Mouse (Mus musculus) brain, embryonic 14.5 days (tissue): ENCODE results near the gene Cradd. TPM values are rescaled to one million over a fixed set of nuclear protein-coding genes. Genes with fewer than 3 reads are reported as not detected.

Experiments
- DNase-seq: peaks from one replicate; pipeline ENCODE4 v3.0.0-alpha.2; 2011; ENCODE audit warnings: low read depth
- CTCF ChIP-seq: fragments of 200-500 bp; IDR thresholded peaks from 2 replicates; pipeline ENCODE4 v1.5.1; 2012; ENCODE audit warnings: inconsistent platforms, mild to moderate bottlenecking, moderate library complexity, borderline replicate concordance; ENCODE audit not compliant: insufficient read depth, insufficient read length; ENCODE audit errors: extremely low read depth
- POLR2A ChIP-seq: fragments of 200-500 bp; IDR thresholded peaks from 2 replicates; pipeline ENCODE4 v1.6.1; 2012; ENCODE audit warnings: mild to moderate bottlenecking, inconsistent platforms, borderline replicate concordance; ENCODE audit not compliant: poor library complexity, insufficient read depth, insufficient read length, severe bottlenecking; ENCODE audit errors: extremely low read depth
- polyA plus RNA-seq: library from polyadenylated mRNA; depleted of rRNA; stranded (reverse); fragments of >200 nt; gene quantifications from 2 replicates; pipeline ENCODE4 v1.2.3, GENCODE M21; 2012

Cradd gene
- polyA plus RNA-seq, 1 experiment: 10.1 TPM

DNA sequence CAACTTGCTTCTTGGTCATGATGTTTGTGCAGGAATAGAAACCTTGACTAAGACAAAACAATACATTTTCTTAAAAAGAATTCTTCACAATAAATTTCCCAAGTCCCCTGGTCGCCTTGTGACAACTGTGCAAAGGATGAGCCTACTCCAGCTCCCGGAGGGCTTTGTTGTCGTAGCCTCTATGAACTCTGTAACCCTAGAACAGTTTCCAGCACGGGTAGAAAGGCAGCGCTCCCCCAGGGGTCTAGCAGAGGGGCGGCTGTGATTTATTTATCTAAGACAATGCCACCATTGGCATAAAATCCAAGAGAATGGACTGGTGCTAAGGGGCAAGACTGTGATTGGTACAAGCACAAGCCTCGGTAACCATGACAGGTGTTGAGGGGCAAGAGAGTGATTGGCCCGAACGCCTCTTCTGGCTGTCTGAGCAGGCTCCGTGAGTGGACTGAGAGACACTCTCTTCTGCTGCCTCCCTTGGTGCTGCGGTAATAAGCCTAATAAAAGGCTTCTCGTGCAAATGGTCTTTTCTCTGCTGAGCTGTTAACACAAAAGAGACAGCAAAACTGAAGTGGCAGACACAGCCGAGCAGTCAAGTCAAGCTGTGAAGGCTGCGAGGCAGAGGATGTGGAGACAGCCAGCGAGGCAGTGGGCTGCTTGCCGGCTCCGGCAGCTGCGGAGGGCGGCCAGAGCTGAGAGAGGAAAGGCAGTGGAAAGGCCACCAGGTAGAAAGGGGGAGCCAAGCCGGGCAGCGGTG, 13.1 kb downstream of the Cradd start:
- no peak for TF ChIP-seq POLR2A
- TF ChIP-seq CTCF: no peak
- DNase-seq: peak; percentile 92

DNA sequence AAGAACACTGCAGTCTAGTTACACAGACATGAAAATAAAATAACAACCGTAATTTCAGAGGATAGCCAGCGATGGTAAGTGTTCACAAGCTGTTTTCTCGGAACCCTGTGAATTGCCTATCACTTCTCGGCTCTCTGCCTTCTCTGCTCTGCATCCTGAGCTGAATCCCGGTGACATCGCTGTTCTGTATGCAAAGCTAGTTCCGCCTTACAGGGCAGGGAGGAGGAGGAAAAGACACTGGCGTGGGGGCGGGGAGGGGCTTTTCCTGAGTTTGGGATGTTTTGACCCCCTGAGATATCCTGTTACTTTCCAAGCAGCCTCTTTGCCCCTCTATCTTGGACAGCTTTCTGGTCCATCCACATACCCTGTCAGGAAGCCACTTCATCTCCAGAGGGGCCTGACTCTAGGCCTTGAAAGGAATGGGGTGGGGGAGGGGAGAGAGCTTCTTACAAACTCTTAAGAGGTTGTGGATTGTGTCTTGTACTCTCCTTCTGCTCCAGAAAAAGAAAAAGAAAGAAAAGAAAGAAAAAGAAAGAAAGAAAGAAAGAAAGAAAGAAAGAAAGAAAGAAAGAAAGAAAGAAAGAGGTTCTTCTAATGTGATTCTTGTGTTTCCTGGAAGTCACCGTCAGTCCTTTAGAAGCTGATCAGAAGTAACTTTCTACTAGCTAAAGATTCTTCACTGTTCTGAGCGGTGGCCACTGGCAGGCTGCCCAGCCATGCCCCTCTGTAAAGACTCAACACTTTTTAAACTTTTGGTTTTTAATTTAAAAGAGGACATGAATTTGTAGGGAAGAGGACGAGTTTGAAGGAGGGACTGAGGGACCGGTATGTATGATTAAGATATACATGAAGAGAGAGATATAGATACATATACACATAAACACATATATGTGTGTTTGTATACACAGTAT, 14.3 kb downstream of the Cradd start:
- TF ChIP-seq POLR2A (no peak), CTCF (no peak)
- no peak for DNase-seq

DNA sequence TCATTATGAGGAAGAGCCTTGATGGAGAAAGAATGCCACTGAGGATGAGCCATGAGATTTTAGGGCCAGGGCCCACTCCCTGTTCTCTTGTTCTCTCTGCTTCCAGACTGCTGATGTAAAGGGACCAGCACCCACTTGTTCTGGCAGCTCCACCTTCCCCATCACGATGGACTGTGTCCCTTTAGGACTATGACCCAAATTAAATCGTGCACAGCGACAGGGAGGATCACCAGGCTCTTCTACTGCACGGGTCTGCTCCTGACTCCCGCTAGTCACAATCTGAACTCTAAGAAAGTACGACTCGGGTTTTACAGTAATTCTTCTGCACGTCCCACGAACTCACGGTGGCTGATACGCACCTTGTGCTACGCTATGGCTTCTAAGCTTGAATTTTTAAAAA, 14.9 kb downstream of the Cradd start:
- no peak for DNase-seq
- TF ChIP-seq POLR2A (no peak), CTCF (no peak)

DNA sequence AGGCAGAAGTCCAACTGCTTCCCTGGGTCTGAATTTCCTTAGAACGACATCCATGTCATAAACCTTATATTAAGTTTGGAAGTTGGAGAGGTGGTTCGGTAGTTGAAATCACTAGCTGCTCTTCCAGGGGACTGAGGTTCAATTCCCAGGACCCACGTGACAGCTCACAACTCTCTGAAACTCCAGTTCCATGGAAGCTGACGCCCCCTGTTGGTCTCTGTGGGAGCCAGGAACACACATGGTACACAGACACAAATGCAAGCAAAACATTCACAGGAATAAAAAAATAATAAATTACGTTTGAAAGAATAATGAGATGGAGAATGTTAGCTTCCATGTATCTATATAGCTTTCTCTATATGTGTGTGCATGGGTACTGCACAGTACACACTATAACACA, 16.0 kb downstream of the Cradd start:
- TF ChIP-seq POLR2A: no peak
- no peak for TF ChIP-seq CTCF
- no peak for DNase-seq

DNA sequence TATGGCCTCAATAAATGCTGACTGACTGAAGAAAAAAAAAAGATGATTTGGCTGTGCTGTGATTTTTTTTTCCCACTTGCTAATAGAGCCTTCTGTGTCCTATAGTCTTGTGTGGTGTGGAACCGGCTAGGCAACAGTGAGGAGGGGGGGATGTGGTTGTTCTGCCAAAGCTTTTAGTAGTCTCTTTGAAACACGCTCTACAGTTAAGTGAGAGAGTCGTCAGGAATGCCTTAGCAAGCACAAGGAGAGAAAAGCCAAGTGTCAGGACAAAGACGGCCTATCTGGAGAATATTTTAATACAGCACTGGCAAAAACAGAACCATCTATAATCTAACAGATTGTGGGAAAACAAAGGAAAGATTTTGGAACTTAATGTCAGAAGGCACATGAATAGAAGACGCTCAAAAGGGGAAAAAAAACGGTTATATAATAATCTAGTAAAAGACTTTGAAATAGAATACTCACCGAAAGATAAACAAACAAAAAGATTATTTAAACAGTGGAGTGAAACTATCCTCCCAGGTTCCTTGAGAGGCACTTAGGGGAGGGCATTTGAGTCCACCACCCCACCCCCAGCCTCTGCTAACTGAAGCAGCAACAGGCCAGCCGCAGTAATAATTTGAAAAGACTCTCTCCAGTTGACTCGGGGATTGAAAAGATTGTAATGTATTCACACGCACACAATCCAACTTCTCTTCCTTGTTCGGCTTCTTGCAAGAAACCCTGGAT, 16.9 kb downstream of the Cradd start:
- TF ChIP-seq POLR2A (no peak), CTCF (no peak)
- DNase-seq: peak; percentile 63

DNA sequence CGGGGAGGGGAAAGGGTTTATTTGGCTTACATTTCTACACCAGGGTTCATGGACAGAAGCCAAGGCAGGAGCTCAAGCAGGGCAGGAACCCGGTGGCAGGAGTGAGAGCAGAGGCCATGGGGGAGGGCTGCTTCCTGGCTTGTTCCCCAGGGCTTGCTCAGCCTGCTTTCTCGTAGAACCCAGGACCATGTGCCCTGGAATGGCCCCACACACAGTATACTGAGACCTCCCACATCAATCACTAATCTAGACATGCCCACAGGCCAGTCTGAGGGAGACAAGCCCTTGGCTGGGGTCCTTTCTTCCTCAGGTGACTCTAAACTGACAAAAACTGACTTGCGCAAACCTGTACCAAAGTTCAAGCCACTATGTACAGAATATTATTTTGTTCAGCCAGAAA, 19.7 kb downstream of the Cradd start:
- TF ChIP-seq CTCF (no peak), POLR2A (no peak)
- DNase-seq: no peak

DNA sequence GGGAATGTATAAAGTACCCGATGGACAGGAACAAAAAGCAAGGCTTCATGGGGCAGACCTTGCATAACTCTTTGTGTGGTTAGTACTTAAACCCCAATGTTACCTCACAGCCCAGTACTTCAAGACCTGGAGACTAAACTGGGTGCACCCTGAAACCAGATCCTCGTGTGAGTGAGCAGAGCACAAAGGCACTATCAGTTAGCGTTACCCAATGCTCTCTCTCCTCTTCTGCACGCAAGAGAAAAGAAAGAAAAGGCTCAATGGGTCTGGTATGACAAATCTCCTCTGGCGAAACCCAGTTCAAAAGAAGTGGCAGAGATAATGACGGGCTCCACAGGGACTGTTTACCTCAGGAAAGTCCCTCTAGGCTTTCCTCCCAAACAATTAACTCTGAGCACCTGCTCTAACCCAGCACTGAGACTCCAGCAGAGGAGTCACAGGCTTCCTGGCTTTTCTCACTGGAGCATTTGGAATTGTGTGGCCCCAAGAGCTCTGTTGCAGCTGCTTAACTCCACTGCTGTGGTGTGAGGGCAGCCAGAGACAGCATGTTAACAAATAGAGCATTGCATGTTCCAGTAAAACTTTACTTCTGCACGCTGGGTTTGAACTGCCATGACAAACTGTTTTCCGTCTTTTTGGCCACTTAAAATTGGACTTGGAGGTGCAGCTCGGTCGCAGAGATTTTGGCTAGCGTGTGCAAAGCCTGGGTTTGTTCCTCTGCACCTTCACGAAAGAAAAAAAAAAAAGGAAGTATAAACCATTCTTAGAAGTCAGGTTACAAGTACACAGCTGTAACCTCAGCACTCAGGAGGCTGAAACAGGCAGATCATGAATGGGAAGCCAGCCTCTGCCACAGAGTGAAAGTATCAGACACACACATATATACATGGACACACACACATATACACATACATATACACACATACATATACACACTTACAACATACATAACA, 21.4 kb downstream of the Cradd start:
- DNase-seq: no peak
- TF ChIP-seq POLR2A (no peak), CTCF (no peak)

DNA sequence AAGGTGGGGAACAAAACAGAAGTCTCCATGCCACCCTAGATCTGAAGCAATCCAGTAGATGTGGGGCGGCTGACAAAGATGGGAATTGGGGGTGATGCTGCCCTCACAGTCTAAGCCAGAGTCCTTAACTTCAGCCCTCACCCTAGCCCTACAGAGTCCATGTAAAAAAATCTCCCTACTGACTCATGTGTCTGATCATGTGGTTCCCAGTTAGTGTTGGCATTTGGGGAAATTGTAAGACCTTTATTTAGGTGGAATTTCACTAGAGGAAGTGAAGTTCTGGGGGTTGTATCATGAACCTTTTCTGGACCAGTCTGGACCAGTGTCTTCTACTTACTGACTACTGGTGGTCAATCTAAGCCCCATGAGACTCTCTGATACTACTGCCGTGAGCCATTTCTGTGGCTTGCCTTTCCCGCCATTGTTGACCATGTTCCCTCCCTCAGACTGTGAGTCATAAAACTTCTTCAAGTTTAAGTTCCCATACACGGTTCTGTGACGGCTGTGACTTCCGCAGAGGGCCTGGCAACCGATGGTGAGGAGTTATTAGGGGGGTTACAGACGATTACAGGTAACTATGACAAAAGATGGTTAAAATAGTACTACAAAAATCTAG, 23.6 kb downstream of the Cradd start:
- DNase-seq: no peak
- no peak for TF ChIP-seq CTCF
- no peak for TF ChIP-seq POLR2A

DNA sequence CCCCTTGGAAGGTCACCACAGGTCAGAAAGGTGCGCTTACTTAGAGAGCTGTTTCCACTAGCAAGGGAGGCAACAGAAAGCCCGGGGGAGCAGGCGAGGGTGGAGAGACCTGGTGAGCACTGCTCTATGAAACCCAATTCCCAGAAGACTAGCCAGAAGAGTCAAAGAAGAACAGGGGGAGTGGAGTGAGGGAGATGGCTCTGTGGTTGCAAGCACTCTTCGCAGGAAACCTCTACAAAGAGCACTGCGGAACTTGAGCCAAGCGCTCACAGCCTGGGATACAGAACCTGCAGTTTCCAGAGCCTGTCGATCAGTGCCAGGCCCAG, 24.2 kb downstream of the Cradd start:
- DNase-seq: no peak
- TF ChIP-seq CTCF (no peak), POLR2A (no peak)

DNA sequence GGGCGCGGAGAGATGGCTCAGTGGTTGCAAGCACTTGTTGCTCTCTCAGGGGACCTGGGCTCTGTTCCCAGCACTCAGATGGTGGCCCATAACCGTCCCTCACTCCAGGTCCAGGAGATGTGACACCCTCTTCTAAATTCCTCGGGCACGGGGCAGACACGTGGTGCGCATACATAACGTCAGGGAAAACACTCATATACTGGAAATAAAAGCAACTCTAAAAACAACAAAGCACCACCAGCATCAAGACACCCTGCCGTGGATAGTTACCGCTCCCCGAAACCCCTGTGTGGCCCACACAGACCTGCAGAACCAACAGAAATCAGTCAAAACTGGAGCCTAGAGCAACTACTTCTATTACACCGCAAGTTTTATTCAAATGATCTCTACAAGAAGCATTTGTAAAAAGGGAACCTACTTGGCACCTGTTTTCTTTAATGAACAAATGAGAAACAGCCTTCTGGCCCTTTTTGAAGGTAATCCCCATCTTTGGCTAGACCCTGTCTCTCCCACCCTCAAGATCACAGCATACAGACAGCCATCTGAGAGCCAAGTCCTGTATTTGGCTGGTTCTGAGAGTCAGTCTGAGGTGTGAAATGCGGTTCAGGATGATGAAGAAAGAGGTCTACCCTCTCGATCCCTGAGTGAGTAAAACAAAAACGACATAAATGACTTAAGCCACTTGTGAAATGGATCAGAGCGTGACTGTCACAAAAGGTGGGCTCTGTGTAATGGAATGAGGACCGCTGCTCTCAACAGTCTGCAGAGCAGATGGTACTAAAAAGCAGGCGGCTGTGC, 24.7 kb downstream of the Cradd start:
- DNase-seq: no peak
- TF ChIP-seq CTCF (no peak), POLR2A (no peak)

DNA sequence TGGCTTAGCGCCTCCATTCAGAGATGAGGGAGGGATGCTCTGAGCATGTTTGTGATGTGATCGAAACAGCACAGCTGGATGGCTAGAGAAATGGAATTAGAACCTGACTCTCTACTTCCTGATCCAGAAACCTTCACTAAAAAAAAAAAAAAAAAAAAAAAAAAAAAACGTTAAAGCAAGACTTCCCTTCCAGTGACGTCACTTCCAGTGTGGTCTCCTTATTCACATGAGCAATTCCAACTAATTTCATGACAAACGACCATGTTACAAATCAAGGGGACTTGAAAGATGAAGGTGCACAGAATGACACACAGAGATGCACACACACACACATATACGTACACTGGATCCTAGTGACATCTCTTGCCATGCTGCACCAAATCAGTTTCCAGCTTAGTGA, 25.4 kb downstream of the Cradd start:
- no peak for DNase-seq
- TF ChIP-seq POLR2A: no peak

DNA sequence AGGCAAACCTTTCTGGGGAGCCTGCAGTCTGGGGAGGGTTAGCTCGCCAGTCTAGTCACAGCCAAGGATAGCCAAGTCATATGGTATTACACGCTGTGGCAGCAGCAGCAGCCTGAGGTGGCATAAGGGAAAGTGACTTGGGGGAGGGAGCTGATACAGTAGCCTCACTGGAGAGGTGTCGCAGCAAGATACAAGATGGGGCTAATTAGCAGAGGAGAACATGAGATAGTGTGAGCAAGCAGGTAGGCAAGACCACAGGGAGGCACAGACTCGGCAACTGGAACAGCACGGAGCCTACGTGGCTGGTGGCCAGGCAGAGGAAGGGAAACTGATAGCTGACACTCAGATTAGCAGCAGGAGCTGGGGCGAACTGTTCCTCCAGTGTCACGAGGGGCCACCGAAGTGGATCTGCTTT, 26.2 kb downstream of the Cradd start:
- no peak for TF ChIP-seq POLR2A
- no peak for TF ChIP-seq CTCF
- DNase-seq: peak; percentile 57

DNA sequence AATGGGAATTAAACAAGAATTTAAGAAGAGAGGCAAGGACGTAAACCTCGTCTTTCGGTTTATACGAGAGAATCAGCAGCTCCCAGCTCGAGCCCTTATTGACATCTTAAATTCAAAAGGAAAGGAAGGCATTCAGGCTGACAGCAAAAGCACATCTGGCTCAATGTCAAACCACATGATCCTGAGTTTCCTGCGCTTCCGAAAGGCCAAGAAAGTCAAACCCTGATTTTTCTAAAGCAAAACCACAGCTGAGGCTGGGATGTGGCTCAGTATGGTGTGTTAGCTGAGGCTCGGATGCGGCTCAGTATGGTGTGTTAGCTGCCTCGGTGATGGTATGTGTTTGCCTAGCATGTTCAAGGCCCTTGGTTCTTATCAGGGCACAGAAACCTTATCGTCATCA, 26.9 kb downstream of the Cradd start:
- no peak for DNase-seq
- TF ChIP-seq POLR2A: no peak
- TF ChIP-seq CTCF: no peak
